Mouse (Mus musculus) forebrain, postnatal 0 days (tissue): ENCODE results near the gene Zcchc2. TPM values are rescaled to one million over a fixed set of nuclear protein-coding genes. Genes with fewer than 3 reads are reported as not detected.

Experiments used
- ATAC-seq: fragments of 200-750 bp; cut with Nextera tagmentation; 2 replicates; pipeline ENCODE4 v1.8.0; 2017; ENCODE audit warnings: mild to moderate bottlenecking, moderate library complexity
- DNase-seq: peaks from one replicate; pipeline ENCODE4 v3.0.0-alpha.2; 2015
- H3K27ac ChIP-seq: fragments of 300-500 bp; sonication (generic); 2 replicates; pipeline ENCODE4 v1.5.1; 2014; ENCODE audit warnings: low read depth, mild to moderate bottlenecking, antibody characterized with exemption, low read length, moderate library complexity, mixed read lengths
- H3K27me3 ChIP-seq: fragments of 300-500 bp; sonication (generic); 2 replicates; pipeline ENCODE4 v1.6.1; 2014; ENCODE audit warnings: mild to moderate bottlenecking, low read length, mixed read lengths; ENCODE audit not compliant: insufficient read depth
- H3K36me3 ChIP-seq: fragments of 300-500 bp; sonication (generic); 2 replicates; pipeline ENCODE4 v1.6.1; 2014; ENCODE audit warnings: mild to moderate bottlenecking, moderate library complexity; ENCODE audit not compliant: insufficient read depth
- H3K4me1 ChIP-seq: fragments of 300-500 bp; sonication (generic); 2 replicates; pipeline ENCODE4 v1.6.1; 2014; ENCODE audit warnings: antibody characterized with exemption; ENCODE audit not compliant: insufficient read depth
- H3K4me2 ChIP-seq: fragments of 300-500 bp; sonication (generic); 2 replicates; pipeline ENCODE4 v1.6.1; 2014; ENCODE audit warnings: low read depth, mild to moderate bottlenecking, moderate library complexity
- H3K4me3 ChIP-seq: fragments of 300-500 bp; sonication (generic); 2 replicates; pipeline ENCODE4 v1.5.1; 2014; ENCODE audit warnings: low read depth, low read length, mixed read lengths
- H3K9ac ChIP-seq: fragments of 300-500 bp; sonication (generic); 2 replicates; pipeline ENCODE4 v1.6.1; 2014; ENCODE audit warnings: mild to moderate bottlenecking
- H3K9me3 ChIP-seq: fragments of 300-500 bp; sonication (generic); 2 replicates; pipeline ENCODE4 v1.6.1; 2016; ENCODE audit warnings: low read length
- CTCF ChIP-seq: sonication (generic); IDR thresholded peaks from 2 replicates; pipeline ENCODE4 v1.5.1; 2016; ENCODE audit warnings: antibody characterized with exemption, control low read depth, low read depth
- WGBS: fragments of 180-500 bp; shearing (Covaris S2); extraction: QIAGEN DNeasy Blood & Tissue Kit; methylation state at CpG from one replicate; pipeline ENCODE4 v1.1.7; 2014; 5-methylcytosine and 5-hydroxymethylcytosine counted together
- polyA plus RNA-seq: library from polyadenylated mRNA; unstranded; fragments of >200 nt; fragmentation: Nextera tagmentation; extraction: Ambion mirVana; gene quantifications from 2 replicates; pipeline ENCODE4 v1.2.1, GENCODE M21; 2015
- total RNA-seq: library from RNA; depleted of rRNA; stranded (reverse); fragments of >200 nt; gene quantifications from 2 replicates; pipeline ENCODE4 v1.2.3, GENCODE M21; 2014; rRNA removed

Zcchc2 gene
- total RNA-seq (11.8 and 14.2 TPM in 2 replicates), polyA plus RNA-seq (1.4 and 2.0 TPM in 2 replicates)

GRCm38 (mm10) chr1:105990138-105990821 lies at the start of gene Zcchc2:
Zcchc2 (plus strand) TSS chr1:105990406.
- Histone ChIP-seq H3K36me3 (no peaks in the 10 kb centered on the region), H3K4me1 (peaks cover 10% of the 10 kb centered on the region), H3K4me2 (peak within 1 kb of the TSS; percentile 97), H3K27me3 (no peaks in the 10 kb centered on the region), H3K9ac (peak within 1 kb of the TSS; percentile 75), H3K9me3 (no peaks in the 10 kb centered on the region), H3K27ac (peak within 1 kb of the TSS; percentile 94), H3K4me3 (peak within 1 kb of the TSS; percentile 83)
- under 1% methylated on average over 52 of the region's 83 CpGs for WGBS
- TF ChIP-seq CTCF: no peak
- peak; percentile 99 for DNase-seq
- ATAC-seq: peak; percentile 95

GRCm38 (mm10) chr1:105944927-105945580 lies 45.2 kb upstream of the Zcchc2 start:
- no peaks in the 10 kb centered on the region for H3K27me3 ChIP-seq
- H3K9me3 ChIP-seq: no peaks in the 10 kb centered on the region
- peak; percentile 8 for DNase-seq
- peak; percentile 37 for ATAC-seq
- H3K27ac ChIP-seq: no peak overlapping the region
- no peak overlapping the region for H3K4me3 ChIP-seq
- WGBS: 71% methylated on average over 10 of the region's 10 CpGs
- no peaks in the 10 kb centered on the region for H3K36me3 ChIP-seq
- peaks cover 3% of the 10 kb centered on the region; the same call in 1 of the 2 replicates for H3K4me1 ChIP-seq
- TF ChIP-seq CTCF: no peak
- no peak overlapping the region for H3K9ac ChIP-seq
- H3K4me2 ChIP-seq: no peak overlapping the region

- Histone ChIP-seq H3K4me2 (0 out of 2 replicates have a peak overlapping the region, but pooled peaks have one; percentile 3), H3K27ac (no peak overlapping the region), H3K4me1 (peaks cover 3% of the 10 kb centered on the region; the same call in 1 of the 2 replicates), H3K9ac (no peak overlapping the region), H3K36me3 (no peaks in the 10 kb centered on the region), H3K9me3 (no peaks in the 10 kb centered on the region), H3K4me3 (no peak overlapping the region), H3K27me3 (no peaks in the 10 kb centered on the region)
- peak; percentile 85 for ATAC-seq
- peak; percentile 50 for TF ChIP-seq CTCF
- 22% methylated on average over 13 of the region's 13 CpGs for WGBS
- peak; percentile 69 for DNase-seq
Observed at GRCm38 (mm10) chr1:105946581-105947540, 43.3 kb upstream of the Zcchc2 start.

- H3K27me3 ChIP-seq: no peaks in the 10 kb centered on the region
- H3K27ac ChIP-seq: no peak overlapping the region
- no peaks in the 10 kb centered on the region for H3K9me3 ChIP-seq
- no peak overlapping the region for H3K4me2 ChIP-seq
- 87% methylated on average over 6 of the region's 6 CpGs for WGBS
- H3K4me3 ChIP-seq: no peak overlapping the region
- ATAC-seq: no peak
- no peak for DNase-seq
- peaks cover 3% of the 10 kb centered on the region; the same call in 1 of the 2 replicates for H3K4me1 ChIP-seq
- no peak overlapping the region for H3K9ac ChIP-seq
- TF ChIP-seq CTCF: no peak
- H3K36me3 ChIP-seq: no peaks in the 10 kb centered on the region
Observed at GRCm38 (mm10) chr1:105948352-105948751, 41.9 kb upstream of the Zcchc2 start.

- H3K9ac ChIP-seq: no peak overlapping the region
- no peak overlapping the region for H3K4me2 ChIP-seq
- no peak for DNase-seq
- H3K9me3 ChIP-seq: no peaks in the 10 kb centered on the region
- TF ChIP-seq CTCF: no peak
- no peaks in the 10 kb centered on the region for H3K4me1 ChIP-seq
- H3K36me3 ChIP-seq: no peaks in the 10 kb centered on the region
- no peaks in the 10 kb centered on the region for H3K27me3 ChIP-seq
- 78% methylated on average over 2 of the region's 2 CpGs for WGBS
- H3K27ac ChIP-seq: no peak overlapping the region
- no peak for ATAC-seq
- H3K4me3 ChIP-seq: no peak overlapping the region
Observed at GRCm38 (mm10) chr1:105953588-105953987, 36.6 kb upstream of the Zcchc2 start.

- TF ChIP-seq CTCF: no peak
- ATAC-seq (no peak), DNase-seq (no peak)
- Histone ChIP-seq H3K9ac (no peak overlapping the region), H3K36me3 (no peaks in the 10 kb centered on the region), H3K4me1 (no peaks in the 10 kb centered on the region), H3K4me2 (no peak overlapping the region), H3K27ac (no peak overlapping the region), H3K27me3 (no peaks in the 10 kb centered on the region), H3K4me3 (no peak overlapping the region), H3K9me3 (no peaks in the 10 kb centered on the region)
Observed at GRCm38 (mm10) chr1:105954047-105954446, 36.2 kb upstream of the Zcchc2 start.
